Mouse (Mus musculus) stomach, postnatal 0 days (tissue): ENCODE measurements around the gene Ccnjl.

Source experiments
- CTCF ChIP-seq: IDR thresholded peaks from 2 replicates; pipeline ENCODE4 v1.5.1; 2016; ENCODE audit warnings: antibody characterized with exemption, low read depth, mild to moderate bottlenecking, moderate library complexity
- EP300 ChIP-seq: optimal IDR thresholded peaks from 2 replicates; pipeline ENCODE3; 2016; ENCODE audit warnings: antibody characterized with exemption

GRCm38 (mm10) chr11:43483122-43483792, 45.3 kb upstream of the Ccnjl start:
- TF ChIP-seq CTCF (no peak), EP300 (no peak)
